Mouse (Mus musculus): Measurements from ENCODE around the gene Fbxo36. TPM values are rescaled to one million over a fixed set of nuclear protein-coding genes. Genes with fewer than 3 reads are reported as not detected.

Fbxo36 gene
- polyA plus RNA-seq, 1 experiment from 2014 or later, result 16.5 TPM

- H3K27ac ChIP-seq, result no peak overlapping the region
- no peak for ATAC-seq (ENCODE audit: borderline replicate concordance, extremely low read depth, low FRiP score, low TSS enrichment)
- no peaks in the 10 kb centered on the region for H3K36me3 ChIP-seq
- no peak overlapping the region for H3K4me3 ChIP-seq
- no peak overlapping the region for H3K4me2 ChIP-seq
- H3K4me1 ChIP-seq, result no peaks in the 10 kb centered on the region
- no peak overlapping the region for H3K9ac ChIP-seq
- no peaks in the 10 kb centered on the region for H3K9me3 ChIP-seq
- no peaks in the 10 kb centered on the region for H3K27me3 ChIP-seq
- 91% methylated on average over 8 of the region's 8 CpGs for WGBS
Measured at GRCm38 (mm10) chr1:84879571-84880120, 40.0 kb downstream of the Fbxo36 start.

- Histone ChIP-seq H3K27ac (no peak overlapping the region), H3K4me2 (no peak overlapping the region), H3K4me1 (no peaks in the 10 kb centered on the region), H3K27me3 (no peaks in the 10 kb centered on the region), H3K9me3 (no peaks in the 10 kb centered on the region), H3K9ac (no peak overlapping the region), H3K36me3 (no peaks in the 10 kb centered on the region), H3K4me3 (no peak overlapping the region)
- WGBS, result 71% methylated on average over 11 of the region's 11 CpGs
- no peak for ATAC-seq (ENCODE audit: borderline replicate concordance, extremely low read depth, low FRiP score, low TSS enrichment)
Measured at GRCm38 (mm10) chr1:84881248-84882065, 41.8 kb downstream of the Fbxo36 start.

- Histone ChIP-seq H3K9ac (no peak overlapping the region), H3K9me3 (no peaks in the 10 kb centered on the region), H3K27ac (no peak overlapping the region), H3K4me1 (no peaks in the 10 kb centered on the region), H3K4me3 (no peak overlapping the region), H3K36me3 (no peaks in the 10 kb centered on the region), H3K27me3 (no peaks in the 10 kb centered on the region), H3K4me2 (no peak overlapping the region)
- WGBS, result 71% methylated on average over 2 of the region's 2 CpGs
- ATAC-seq (ENCODE audit: borderline replicate concordance, extremely low read depth, low FRiP score, low TSS enrichment), result no peak
Measured at GRCm38 (mm10) chr1:84882066-84882532, 42.5 kb downstream of the Fbxo36 start.

GRCm38 (mm10) chr1:84882937-84883336, 43.3 kb downstream of the Fbxo36 start:
- Histone ChIP-seq H3K27me3 (no peaks in the 10 kb centered on the region), H3K27ac (no peak overlapping the region), H3K9ac (no peak overlapping the region), H3K4me1 (no peaks in the 10 kb centered on the region), H3K9me3 (no peaks in the 10 kb centered on the region), H3K4me2 (no peak overlapping the region), H3K4me3 (no peak overlapping the region), H3K36me3 (no peaks in the 10 kb centered on the region)
- 79% methylated on average over 4 of the region's 4 CpGs for WGBS
- no peak for ATAC-seq (ENCODE audit: borderline replicate concordance, extremely low read depth, low FRiP score, low TSS enrichment)

GRCm38 (mm10) chr1:84883889-84884288, 44.2 kb downstream of the Fbxo36 start:
- Histone ChIP-seq H3K4me3 (no peak overlapping the region), H3K4me1 (no peaks in the 10 kb centered on the region), H3K36me3 (no peaks in the 10 kb centered on the region), H3K4me2 (no peak overlapping the region), H3K27me3 (no peaks in the 10 kb centered on the region), H3K9ac (no peak overlapping the region), H3K9me3 (no peaks in the 10 kb centered on the region), H3K27ac (no peak overlapping the region)
- no peak for ATAC-seq (ENCODE audit: borderline replicate concordance, extremely low read depth, low FRiP score, low TSS enrichment)
- WGBS, result 64% methylated on average over 4 of the region's 4 CpGs

- no peaks in the 10 kb centered on the region for H3K27me3 ChIP-seq
- ATAC-seq (ENCODE audit: borderline replicate concordance, extremely low read depth, low FRiP score, low TSS enrichment), result no peak
- 73% methylated on average over 3 of the region's 3 CpGs for WGBS
Measured at GRCm38 (mm10) chr1:84885174-84885573, 45.5 kb downstream of the Fbxo36 start.

GRCm38 (mm10) chr1:84885921-84886320, 46.3 kb downstream of the Fbxo36 start:
- Histone ChIP-seq H3K27me3 (no peaks in the 10 kb centered on the region), H3K36me3 (no peaks in the 10 kb centered on the region), H3K4me1 (no peaks in the 10 kb centered on the region), H3K9me3 (no peaks in the 10 kb centered on the region), H3K4me2 (no peak overlapping the region), H3K27ac (no peak overlapping the region), H3K9ac (no peak overlapping the region), H3K4me3 (no peak overlapping the region)
- 81% methylated on average over 6 of the region's 6 CpGs for WGBS
- ATAC-seq (ENCODE audit: borderline replicate concordance, extremely low read depth, low FRiP score, low TSS enrichment), result no peak

More at GRCm38 (mm10) chr1:84885174-84885573, 45.5 kb downstream of the Fbxo36 start:
- Histone ChIP-seq H3K9me3 (no peaks in the 10 kb centered on the region), H3K27ac (no peak overlapping the region), H3K4me1 (no peaks in the 10 kb centered on the region), H3K4me2 (no peak overlapping the region), H3K4me3 (no peak overlapping the region), H3K36me3 (no peaks in the 10 kb centered on the region), H3K9ac (no peak overlapping the region)

GRCm38 (mm10) chr1:84889330-84890004, 49.8 kb downstream of the Fbxo36 start:
- Histone ChIP-seq H3K27ac (no peak overlapping the region), H3K4me2 (no peak overlapping the region), H3K9ac (no peak overlapping the region), H3K27me3 (no peaks in the 10 kb centered on the region), H3K36me3 (no peaks in the 10 kb centered on the region), H3K4me1 (no peaks in the 10 kb centered on the region), H3K4me3 (no peak overlapping the region), H3K9me3 (no peaks in the 10 kb centered on the region)
- no peak for ATAC-seq (ENCODE audit: borderline replicate concordance, extremely low read depth, low FRiP score, low TSS enrichment)
- WGBS, result 46% methylated on average over 8 of the region's 8 CpGs

- ATAC-seq (ENCODE audit: borderline replicate concordance, extremely low read depth, low FRiP score, low TSS enrichment), result no peak
- H3K36me3 ChIP-seq, result no peaks in the 10 kb centered on the region
- WGBS, result 41% methylated on average over 7 of the region's 7 CpGs
- H3K4me1 ChIP-seq, result no peaks in the 10 kb centered on the region
- no peak overlapping the region for H3K4me2 ChIP-seq
- no peak overlapping the region for H3K27ac ChIP-seq
- H3K27me3 ChIP-seq, result no peaks in the 10 kb centered on the region
- no peaks in the 10 kb centered on the region for H3K9me3 ChIP-seq
- H3K4me3 ChIP-seq, result no peak overlapping the region
- no peak overlapping the region for H3K9ac ChIP-seq
Measured at GRCm38 (mm10) chr1:84890005-84890393, 50.4 kb downstream of the Fbxo36 start.

GRCm38 (mm10) chr1:84890503-84890902, 50.9 kb downstream of the Fbxo36 start:
- H3K4me2 ChIP-seq, result no peak overlapping the region
- 77% methylated on average over 7 of the region's 7 CpGs for WGBS

GRCm38 (mm10) chr1:84891746-84892145, 52.1 kb downstream of the Fbxo36 start:
- H3K27me3 ChIP-seq, result no peaks in the 10 kb centered on the region
- no peak overlapping the region for H3K9ac ChIP-seq
- no peaks in the 10 kb centered on the region for H3K4me1 ChIP-seq
- H3K9me3 ChIP-seq, result no peaks in the 10 kb centered on the region
- no peaks in the 10 kb centered on the region for H3K36me3 ChIP-seq
- WGBS, result 89% methylated on average over 9 of the region's 9 CpGs
- H3K4me2 ChIP-seq, result no peak overlapping the region
- ATAC-seq (ENCODE audit: borderline replicate concordance, extremely low read depth, low FRiP score, low TSS enrichment), result no peak
- H3K4me3 ChIP-seq, result no peak overlapping the region
- H3K27ac ChIP-seq, result no peak overlapping the region

More at GRCm38 (mm10) chr1:84890503-84890902, 50.9 kb downstream of the Fbxo36 start:
- Histone ChIP-seq H3K9ac (no peak overlapping the region), H3K4me1 (no peaks in the 10 kb centered on the region), H3K27ac (no peak overlapping the region), H3K27me3 (no peaks in the 10 kb centered on the region), H3K4me3 (no peak overlapping the region), H3K9me3 (no peaks in the 10 kb centered on the region), H3K36me3 (no peaks in the 10 kb centered on the region)
- ATAC-seq (ENCODE audit: borderline replicate concordance, extremely low read depth, low FRiP score, low TSS enrichment), result no peak

- Histone ChIP-seq H3K4me2 (no peak overlapping the region), H3K27me3 (no peaks in the 10 kb centered on the region), H3K27ac (no peak overlapping the region), H3K9me3 (no peaks in the 10 kb centered on the region), H3K36me3 (no peaks in the 10 kb centered on the region), H3K9ac (no peak overlapping the region), H3K4me3 (no peak overlapping the region), H3K4me1 (no peaks in the 10 kb centered on the region)
- ATAC-seq (ENCODE audit: borderline replicate concordance, extremely low read depth, low FRiP score, low TSS enrichment), result no peak
- WGBS, result 77% methylated on average over 6 of the region's 6 CpGs
Measured at GRCm38 (mm10) chr1:84897364-84897763, 57.7 kb downstream of the Fbxo36 start.

All from lung, embryonic 15.5 days (tissue).